Mouse (Mus musculus) cerebellum, adult 9-11 months (tissue): Measurements from ENCODE around the gene AF366264.
"Not testable (repeated sequence)": the region's sequence is repeated elsewhere in the genome, so short reads cannot be mapped to it uniquely, and the experiment has no call there.

ENCODE experiments used
- DNase-seq: peaks from one replicate; pipeline ENCODE4 v3.0.0; 2022

AF366264 gene

DNA sequence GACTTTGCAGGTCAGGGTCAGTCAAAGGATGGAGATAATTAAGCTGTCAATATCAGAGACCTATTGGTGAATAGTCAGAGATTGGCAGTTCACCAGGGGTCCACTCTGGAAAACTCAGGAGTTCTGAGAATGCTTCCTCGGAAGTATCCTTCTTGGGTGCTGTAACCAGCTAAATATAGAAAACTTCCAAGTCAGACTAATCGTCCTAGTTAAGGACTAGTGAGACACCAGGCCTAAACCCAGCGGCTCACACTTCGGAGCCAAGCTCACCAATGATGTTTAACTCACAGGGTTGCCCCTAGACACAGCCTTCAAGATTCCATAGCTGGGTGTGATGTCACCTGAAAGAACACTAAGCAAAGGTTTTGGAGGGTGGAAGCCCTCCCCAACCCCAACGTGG, at the start of gene AF366264:
Gene AF366264, minus strand, starts transcription at position 101 of the 400 bp plus-strand sequence.
- DNase-seq, result not testable (repeated sequence)

DNA sequence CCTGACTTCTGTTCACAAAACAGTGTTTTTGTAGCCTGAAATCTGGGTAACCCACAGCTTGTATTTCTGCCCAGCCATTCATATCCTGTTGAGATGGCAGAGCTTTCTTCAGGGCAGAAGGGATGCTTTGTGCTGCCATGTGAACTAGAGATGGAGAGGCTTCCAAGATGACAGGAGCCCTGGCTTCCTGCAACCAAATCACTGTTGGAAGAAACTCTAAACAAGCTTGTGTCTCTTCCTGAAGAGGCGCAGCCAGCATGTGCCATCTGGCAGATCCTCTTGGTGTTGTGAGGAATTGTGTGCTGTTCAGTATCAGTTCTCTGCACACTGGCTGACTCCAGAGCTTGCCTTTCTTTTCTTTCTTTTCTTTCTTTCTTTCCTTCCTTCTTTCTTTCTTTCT, 5.1 kb upstream of the AF366264 start:
- DNase-seq, result peak; percentile 74

- no peak for DNase-seq
These were observed 9.5 kb downstream of the AF366264 start for GRCm38 (mm10) chr8:13828598-13829172.

DNA sequence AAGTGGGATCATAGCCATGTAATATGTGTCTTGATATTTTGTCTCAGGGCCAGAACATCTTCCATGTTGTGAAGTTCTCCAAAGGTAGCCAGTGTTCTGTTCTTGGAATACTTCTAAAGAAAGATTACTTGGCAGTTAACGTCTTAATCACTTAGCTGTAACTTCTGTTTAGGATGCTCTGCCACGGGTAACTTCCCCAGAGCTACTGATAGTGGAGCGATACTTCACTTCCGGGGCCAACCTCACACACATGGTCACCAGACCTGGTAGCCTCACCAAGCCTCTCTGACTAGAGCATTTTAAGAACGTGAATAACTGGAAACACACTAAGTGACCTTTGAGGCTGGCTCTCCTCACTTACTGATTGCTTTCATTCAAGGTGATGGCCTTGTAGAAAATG, 38.6 kb downstream of the AF366264 start:
- no peak for DNase-seq

DNA sequence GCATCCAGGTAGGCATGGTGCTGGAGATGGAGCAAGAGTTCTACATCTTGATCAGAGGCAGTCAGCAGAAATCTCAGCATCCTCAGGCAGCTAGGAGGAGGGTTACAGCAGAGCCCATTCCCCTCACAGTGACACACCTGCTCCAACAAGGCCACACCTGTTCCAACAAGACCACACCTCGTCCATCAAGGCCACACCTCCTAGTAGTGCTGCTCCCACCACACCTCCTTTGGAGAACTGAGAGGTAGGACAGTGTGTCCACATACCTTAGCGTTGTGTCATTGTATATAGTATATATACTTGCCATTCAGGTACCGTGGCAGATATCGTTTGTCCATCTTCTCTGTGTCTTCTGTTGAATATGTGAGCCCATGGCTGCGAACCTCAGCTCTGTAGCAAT, 40.5 kb downstream of the AF366264 start:
- DNase-seq, result no peak

DNA sequence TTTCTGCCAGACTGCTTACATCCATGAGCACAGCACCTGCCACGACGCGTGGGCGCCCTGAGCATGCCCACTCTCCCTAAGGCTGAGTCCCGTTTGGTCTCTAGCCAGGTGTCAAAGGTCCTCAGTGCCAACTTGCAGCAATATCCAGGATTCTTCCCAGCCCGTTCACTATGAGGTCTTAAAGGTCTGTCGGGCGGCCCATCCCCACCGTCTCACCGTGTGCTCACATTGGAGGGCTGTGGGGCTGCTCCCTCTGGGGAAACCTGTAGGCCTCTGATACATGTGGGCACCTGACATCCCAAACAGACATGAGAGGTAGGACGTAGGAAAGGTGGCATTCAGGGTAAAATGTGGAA, 44.5 kb downstream of the AF366264 start:
- no peak for DNase-seq

- DNase-seq, result no peak
These were observed 45.0 kb downstream of the AF366264 start for GRCm38 (mm10) chr8:13793097-13793745.

DNA sequence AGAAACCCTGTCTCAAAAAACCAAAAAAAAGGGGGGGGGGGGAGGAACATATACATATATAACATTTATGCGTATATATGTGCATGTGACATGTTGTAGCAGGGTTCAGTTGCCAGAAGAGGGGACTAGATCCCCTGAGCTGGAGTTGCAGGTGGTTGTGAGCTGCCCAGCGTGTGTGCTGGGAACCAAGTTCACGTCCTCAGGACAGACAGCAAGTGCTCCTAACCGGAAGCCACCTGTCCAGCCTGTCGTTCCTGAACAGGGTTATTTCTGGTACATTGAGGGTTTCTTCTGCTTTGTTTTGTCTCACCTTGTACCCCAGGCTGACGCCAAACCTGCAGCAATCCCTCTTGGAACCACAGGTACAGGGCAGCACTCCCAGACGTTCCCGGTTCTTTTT, 48.6 kb downstream of the AF366264 start:
- DNase-seq, result no peak

GRCm38 (mm10) chr8:13785764-13786299, 52.4 kb downstream of the AF366264 start:
- peak; percentile 94 for DNase-seq

- peak; percentile 92 for DNase-seq
These were observed 52.9 kb downstream of the AF366264 start, which contains the start of gene Upf3a for GRCm38 (mm10) chr8:13785250-13785763. Gene Upf3a (plus strand): TSS chr8:13785615.
